Mouse (Mus musculus) urinary bladder, postnatal 4 days (tissue): ENCODE measurements around the gene Ttc8.

ENCODE experiments used
- DNase-seq, 2 experiments: peaks; one replicate each; pipeline ENCODE4 v3.0.0; 2021 to 2022; ENCODE audit warnings: low spot score in 2 of 2

Gene Ttc8

DNA sequence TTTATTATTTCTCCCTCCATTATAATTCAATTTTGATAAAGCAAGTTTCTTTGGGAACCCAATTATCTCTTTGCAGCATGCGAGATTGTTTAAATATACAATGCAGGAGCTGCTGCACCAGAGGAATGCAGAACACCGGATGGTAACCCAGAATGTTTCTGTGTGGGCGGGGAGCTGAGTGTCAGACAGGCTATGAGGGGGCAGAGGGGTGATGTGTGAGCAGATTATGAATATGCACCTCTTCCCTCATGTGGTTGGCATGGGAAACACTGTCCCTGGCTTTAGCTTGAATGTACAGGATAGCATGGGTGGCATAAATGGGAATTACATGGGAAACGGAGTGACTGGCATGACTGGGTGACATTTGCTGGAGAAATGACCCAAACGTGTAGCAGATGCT is 108.3 kb downstream of the Ttc8 start:
- no peak for DNase-seq

DNA sequence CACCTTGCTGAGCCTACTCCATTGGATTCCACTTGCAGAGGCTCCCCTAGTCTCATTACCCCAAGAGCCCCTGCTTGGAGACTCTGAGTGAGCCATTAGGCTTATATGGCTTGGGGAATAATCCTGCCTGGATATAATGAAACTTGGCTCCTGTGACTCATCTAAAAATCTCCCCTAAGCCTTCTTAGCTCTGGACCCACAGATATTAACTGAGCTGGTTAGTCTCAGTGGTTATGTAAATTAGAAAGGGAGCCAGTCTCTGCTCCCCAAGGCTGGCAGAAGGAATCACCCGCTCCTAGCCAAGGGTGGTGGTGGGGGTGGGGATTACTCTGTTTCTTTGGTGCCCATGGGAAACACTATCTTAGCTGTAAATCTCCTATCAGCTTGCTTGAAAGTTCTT is 109.6 kb downstream of the Ttc8 start:
- DNase-seq = no peak
